Mouse (Mus musculus): ENCODE results near the gene Evi2b. TPM values are rescaled to one million over a fixed set of nuclear protein-coding genes. Genes with fewer than 3 reads are reported as not detected.

Evi2b gene
- total and polyA plus RNA-seq, 3 experiments = 12.0 to 105 (median 40.5) TPM

DNA sequence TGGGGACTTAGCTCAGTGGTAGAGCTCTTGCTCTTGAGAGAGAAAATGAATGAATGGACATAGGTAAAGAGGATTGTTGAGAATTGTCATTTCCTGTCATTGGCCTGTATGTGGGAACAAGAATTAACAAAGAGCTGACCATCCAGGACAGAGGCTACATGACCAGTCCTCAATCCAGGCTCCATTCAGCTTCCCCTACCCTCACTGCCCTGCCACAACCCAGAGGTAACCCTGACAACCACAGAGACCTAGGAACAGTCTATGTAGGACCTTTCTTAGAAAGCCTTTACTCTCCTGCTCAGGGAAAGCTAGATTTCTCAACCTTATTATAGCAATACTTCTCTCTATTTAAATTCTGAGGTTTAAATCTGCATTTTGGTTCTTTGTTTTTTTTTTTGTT lies 2.8 kb downstream of the Evi2b start:
- no peaks in the 10 kb centered on the region for H3K9me3 ChIP-seq (replicated peaks; ENCODE audit: low read length)
- H3K4me3 ChIP-seq (replicated peaks in 1 of 3; ENCODE audit: low read depth in 2 of 3, low read length in 2 of 3, poor library complexity in 1 of 3) = peak overlapping the region in 1 of 3 experiments; percentile 55
- H3K27me3 ChIP-seq (replicated peaks) = no peaks in the 10 kb centered on the region
- peak overlapping the region; percentile 55 for H3K9ac ChIP-seq (ENCODE audit: insufficient read depth, low read depth)
- dilution Hi-C loops (cut with MboI; ENCODE audit: extremely low pct_ligation_motif_present, extremely low pct_unique_long_range_greater_than_20kb, low sequenced_read_pairs) (no loop called here), in situ Hi-C loops (cut with MboI; ENCODE audit: low pct_ligation_motif_present, low pct_unique_long_range_greater_than_20kb, low sequenced_read_pairs) (no loop called here)
- peak; percentile 60 for DNase-seq (ENCODE audit: extremely low read depth)
- H3K79me2 ChIP-seq (replicated peaks; ENCODE audit: control insufficient read depth, extremely low read depth, insufficient read depth, poor library complexity, severe bottlenecking) = peaks cover 72% of the 10 kb centered on the region
- TF ChIP-seq UBTF (IDR thresholded peaks at IDR 0.05; ENCODE audit: low read depth, low read length) = no peak
- TF ChIP-seq BHLHE40 (IDR thresholded peaks at IDR 0.05; ENCODE audit: low read depth, low read length) = no peak
- no peak for TF ChIP-seq POLR2AphosphoS2 (IDR thresholded peaks at IDR 0.05; ENCODE audit: low read depth, low read length)
- no peak for TF ChIP-seq PAX5 (IDR thresholded peaks at IDR 0.05; ENCODE audit: low read length)
- no peak for TF ChIP-seq RCOR1 (conservative IDR thresholded peaks at IDR 0.05; ENCODE audit: low read depth, low read length)
- no peak for TF ChIP-seq USF1 (IDR thresholded peaks at IDR 0.05; ENCODE audit: low read depth, low read length)
- no peak for TF ChIP-seq MAX (IDR thresholded peaks at IDR 0.05; ENCODE audit: low read length)
- TF ChIP-seq POLR2A (IDR thresholded peaks at IDR 0.05; ENCODE audit: low read depth, low read length) = no peak; the same call in 1 of the 2 replicates
- TF ChIP-seq ELF1 (IDR thresholded peaks at IDR 0.05; ENCODE audit: low read depth, low read length) = no peak
- no peak for TF ChIP-seq MYC (IDR thresholded peaks at IDR 0.05; ENCODE audit: low read depth, low read length)
- TF ChIP-seq MXI1 (IDR thresholded peaks at IDR 0.05; ENCODE audit: low read depth, low read length) = no peak
- TF ChIP-seq TBP (conservative IDR thresholded peaks at IDR 0.05; ENCODE audit: low read depth, low read length) = no peak
- no peak for TF ChIP-seq CTCF (conservative IDR thresholded peaks at IDR 0.05 in 1 of 2, IDR thresholded peaks at IDR 0.05 in 1 of 2; ENCODE audit: low read depth in 2 of 2, low read length in 2 of 2)
- TF ChIP-seq ETS1 (conservative IDR thresholded peaks at IDR 0.05; ENCODE audit: low read depth, low read length) = no peak
- TF ChIP-seq E2F4 (IDR thresholded peaks at IDR 0.05; ENCODE audit: insufficient replicate concordance, low read depth, low read length) = no peak
- no peak for TF ChIP-seq JUN (IDR thresholded peaks at IDR 0.05; ENCODE audit: insufficient read depth, low read depth, low read length)
- TF ChIP-seq TCF12 (IDR thresholded peaks at IDR 0.05; ENCODE audit: low read depth, low read length) = no peak
- TF ChIP-seq CHD2 (IDR thresholded peaks at IDR 0.05; ENCODE audit: low read length) = no peak
- no peak for TF ChIP-seq ZMIZ1 (IDR thresholded peaks at IDR 0.05; ENCODE audit: low read depth, low read length)
- H3K4me2 ChIP-seq (ENCODE audit: insufficient read depth, low read depth, poor library complexity, severe bottlenecking) = peak overlapping the region; percentile 98
- peaks cover 18 to 37% of the 10 kb centered on the region in 2 experiments for H3K36me3 ChIP-seq (replicated peaks in 1 of 2; ENCODE audit: control insufficient read depth in 1 of 2, insufficient read depth in 1 of 2, low read length in 1 of 2)
- peaks cover 24 to 61% of the 10 kb centered on the region in 2 experiments for H3K4me1 ChIP-seq (ENCODE audit: control insufficient read depth in 1 of 2, insufficient read depth in 2 of 2)
- peak overlapping the region; percentile 97 for H3K27ac ChIP-seq (ENCODE audit: insufficient read depth, low read depth)

DNA sequence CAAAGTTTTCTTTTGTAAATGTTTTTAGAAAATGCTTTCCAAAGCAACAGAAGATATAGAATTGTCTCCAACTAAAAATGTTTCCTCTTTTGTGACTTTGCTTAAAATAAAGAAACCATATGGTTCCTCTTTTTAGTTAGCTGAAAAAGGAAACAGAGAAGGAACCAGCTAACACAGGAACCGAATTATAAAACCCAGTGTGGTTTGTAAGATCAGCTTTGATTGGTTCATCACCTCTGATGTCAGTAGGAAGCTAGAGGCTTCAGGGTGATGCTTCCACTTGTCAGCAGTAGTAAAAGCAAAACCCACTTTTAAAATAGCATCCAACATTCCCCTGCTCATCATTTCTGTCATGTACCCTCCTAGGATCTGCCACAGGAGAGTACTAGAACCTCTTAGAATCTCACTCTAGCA lies 3.7 kb downstream of the Evi2b start:
- Histone ChIP-seq H3K27ac (ENCODE audit: insufficient read depth, low read depth) (peak overlapping the region; percentile 85), H3K27me3 (replicated peaks) (no peaks in the 10 kb centered on the region), H3K36me3 (replicated peaks in 1 of 2; ENCODE audit: control insufficient read depth in 1 of 2, insufficient read depth in 1 of 2, low read length in 1 of 2) (peaks cover 19 to 38% of the 10 kb centered on the region in 2 experiments), H3K9ac (ENCODE audit: insufficient read depth, low read depth) (peak overlapping the region; percentile 82), H3K9me3 (replicated peaks; ENCODE audit: low read length) (no peaks in the 10 kb centered on the region), H3K4me2 (ENCODE audit: insufficient read depth, low read depth, poor library complexity, severe bottlenecking) (peak overlapping the region; percentile 98), H3K4me1 (ENCODE audit: control insufficient read depth in 1 of 2, insufficient read depth in 2 of 2) (peaks cover 19 to 60% of the 10 kb centered on the region in 2 experiments), H3K4me3 (replicated peaks in 1 of 3; ENCODE audit: low read depth in 2 of 3, low read length in 2 of 3, poor library complexity in 1 of 3) (peak overlapping the region in 1 of 3 experiments; percentile 41), H3K79me2 (replicated peaks; ENCODE audit: control insufficient read depth, extremely low read depth, insufficient read depth, poor library complexity, severe bottlenecking) (peaks cover 69% of the 10 kb centered on the region)
- DNase-seq (ENCODE audit: extremely low read depth) = peak; percentile 98
- in situ Hi-C loops (cut with MboI; ENCODE audit: low pct_ligation_motif_present, low pct_unique_long_range_greater_than_20kb, low sequenced_read_pairs) = no loop called here
- dilution Hi-C loops (cut with MboI; ENCODE audit: extremely low pct_ligation_motif_present, extremely low pct_unique_long_range_greater_than_20kb, low sequenced_read_pairs) = no loop called here
- peak; percentile 80; the same call in 1 of the 2 replicates for TF ChIP-seq POLR2AphosphoS2 (IDR thresholded peaks at IDR 0.05; ENCODE audit: low read depth, low read length)
- peak; percentile 98 for TF ChIP-seq MEF2A (IDR thresholded peaks at IDR 0.05; ENCODE audit: borderline replicate concordance, low read depth, low read length)
- 0 out of 2 replicates have a peak, but pooled peaks have one; percentile 42 for TF ChIP-seq HCFC1 (IDR thresholded peaks at IDR 0.05; ENCODE audit: low read depth, low read length)
- peak; percentile 48; the same call in 1 of the 2 replicates for TF ChIP-seq JUN (IDR thresholded peaks at IDR 0.05; ENCODE audit: insufficient read depth, low read depth, low read length)
- no peak for TF ChIP-seq NRF1 (IDR thresholded peaks at IDR 0.05; ENCODE audit: low read depth, low read length)
- no peak for TF ChIP-seq E2F4 (IDR thresholded peaks at IDR 0.05; ENCODE audit: insufficient replicate concordance, low read depth, low read length)
- TF ChIP-seq USF2 (conservative IDR thresholded peaks at IDR 0.05; ENCODE audit: low read depth, low read length) = no peak
- no peak for TF ChIP-seq CTCF (conservative IDR thresholded peaks at IDR 0.05 in 1 of 2, IDR thresholded peaks at IDR 0.05 in 1 of 2; ENCODE audit: low read depth in 2 of 2, low read length in 2 of 2)
- TF ChIP-seq IRF4 (IDR thresholded peaks at IDR 0.05; ENCODE audit: low read depth, low read length) = peak; percentile 88
- peak; percentile 62; the same call in 1 of the 2 replicates for TF ChIP-seq POLR2A (IDR thresholded peaks at IDR 0.05; ENCODE audit: low read depth, low read length)
- no peak for TF ChIP-seq MAX (IDR thresholded peaks at IDR 0.05; ENCODE audit: low read length)
- peak; percentile 70; the same call in 1 of the 2 replicates for TF ChIP-seq CHD1 (IDR thresholded peaks at IDR 0.05; ENCODE audit: low read depth, low read length)
- no peak for TF ChIP-seq PAX5 (IDR thresholded peaks at IDR 0.05; ENCODE audit: low read length)
- no peak; the same call in 1 of the 2 replicates for TF ChIP-seq RCOR1 (conservative IDR thresholded peaks at IDR 0.05; ENCODE audit: low read depth, low read length)
- TF ChIP-seq UBTF (IDR thresholded peaks at IDR 0.05; ENCODE audit: low read depth, low read length) = no peak
- no peak for TF ChIP-seq ZNF384 (IDR thresholded peaks at IDR 0.05; ENCODE audit: low read depth, low read length)
- TF ChIP-seq SIN3A (IDR thresholded peaks at IDR 0.05; ENCODE audit: low read length) = no peak
- TF ChIP-seq ETS1 (conservative IDR thresholded peaks at IDR 0.05; ENCODE audit: low read depth, low read length) = peak; percentile 94
- no peak for TF ChIP-seq MAZ (IDR thresholded peaks at IDR 0.05; ENCODE audit: low read depth, low read length)
- TF ChIP-seq KAT2A (IDR thresholded peaks at IDR 0.05; ENCODE audit: insufficient replicate concordance, low read length) = no peak
- peak; percentile 78; the same call in 1 of the 2 replicates for TF ChIP-seq TCF12 (IDR thresholded peaks at IDR 0.05; ENCODE audit: low read depth, low read length)
- TF ChIP-seq JUND (conservative IDR thresholded peaks at IDR 0.05; ENCODE audit: low read depth, low read length) = peak; percentile 86

Data from CH12.LX (cell line).